In genomic region chr17:46495486-46495885, GRCm38 (mm10) we compare ENCODE assay signal across 35 mouse cellular contexts. TPM values are rescaled to one million over a fixed set of nuclear protein-coding genes. Genes with fewer than 3 reads are reported as not detected.
DNase-seq lines count a peak whose midpoint lies in the region; ATAC-seq lines count a peak whose summit lies in the region.
"Had no signal": no experiment of that assay in that cellular context is flagged by ENCODE, and none has a peak within 500 bp of the region (broad histone marks: within the 10 kb centered on the region; RNA-seq: fewer than 3 reads in every experiment).

No protein-coding gene starts in this region.

- no peak overlapping the region for H3K4me3 ChIP-seq in hindbrain, embryonic 15.5 days
- H3K4me3 ChIP-seq in hindbrain, embryonic 11.5 days (ENCODE audit: low read depth, low read length), result no peak overlapping the region
- no peak overlapping the region for H3K4me3 ChIP-seq in neural tube, embryonic 15.5 days (replicated peaks)
- H3K4me3 ChIP-seq: embryonic facial prominence, embryonic 13.5 days; gastrocnemius, adult 2 months; heart, embryonic 12.5 days; liver, embryonic 13.5 days; midbrain, embryonic 13.5 days had no signal

- H3K4me1 ChIP-seq in hindbrain, embryonic 15.5 days (replicated peaks), result peaks cover 6% of the 10 kb centered on the region
- 0 out of 2 replicates have a peak, but pooled peaks cover 2% of the 10 kb centered on the region for H3K4me1 ChIP-seq in hindbrain, embryonic 11.5 days (replicated peaks; ENCODE audit: control insufficient read depth, insufficient read depth, low read length)
- peaks cover 7% of the 10 kb centered on the region for H3K4me1 ChIP-seq in neural tube, embryonic 15.5 days

- intact Hi-C loops in left cerebral cortex, postnatal 4 days (cut with DNase I), result no loop called here
- intact Hi-C loops in left cerebral cortex, postnatal 36 days (cut with DNase I), result no loop called here

- H3K27me3 ChIP-seq in hindbrain, embryonic 15.5 days, result peaks cover 5% of the 10 kb centered on the region; the same call in 1 of the 2 replicates
- H3K27me3 ChIP-seq in hindbrain, embryonic 11.5 days (ENCODE audit: control insufficient read depth, insufficient read depth, low read length), result no peaks in the 10 kb centered on the region; the same call in 1 of the 2 replicates
- peaks cover 10% of the 10 kb centered on the region; the same call in 1 of the 2 replicates for H3K27me3 ChIP-seq in neural tube, embryonic 15.5 days (replicated peaks)

- no peak overlapping the region for H3K9ac ChIP-seq in hindbrain, embryonic 15.5 days
- no peak overlapping the region for H3K9ac ChIP-seq in hindbrain, embryonic 11.5 days (ENCODE audit: low read depth, low read length)
- H3K9ac ChIP-seq in neural tube, embryonic 15.5 days (replicated peaks), result no peak overlapping the region
- H3K9ac ChIP-seq: embryonic facial prominence, embryonic 13.5 days; heart, embryonic 12.5 days; liver, embryonic 13.5 days; midbrain, embryonic 13.5 days had no signal

- DNase-seq in hindbrain, embryonic 11.5 days (ENCODE audit: low spot score), result no peak
- DNase-seq in left cerebral cortex, postnatal 4 days, result peak; percentile 34
- no peak for DNase-seq in left cerebral cortex, postnatal 36 days (ENCODE audit: low spot score in 2 of 2)
- peak; percentile 36 for DNase-seq in A20 (ENCODE audit: low read depth, low spot score)
- DNase-seq in lung, postnatal 10 days, result peak; percentile 63
- DNase-seq in adrenal gland, postnatal 25 days, result no peak
- DNase-seq: adrenal gland, adult 8-10 months; cerebellum, adult 11 months; cerebellum, adult 9-11 months; gastrocnemius, adult 2 months; heart, adult 2 months; heart, postnatal 4 days; kidney, adult 18-20 months; liver, embryonic 13.5 days; retina, postnatal 1 day; right cerebral cortex, postnatal 14 days; thymus, postnatal 4 days had no signal

- WGBS in hindbrain, embryonic 15.5 days, result 73% methylated on average over 5 of the region's 5 CpGs
- WGBS in hindbrain, embryonic 11.5 days, result 89% methylated on average over 5 of the region's 5 CpGs
- 76% methylated on average over 5 of the region's 5 CpGs for WGBS in neural tube, embryonic 15.5 days

- 0 out of 2 replicates have a peak, but pooled peaks have one; percentile 17 for ATAC-seq in hindbrain, embryonic 15.5 days (ENCODE audit: low FRiP score, low read depth)
- ATAC-seq in hindbrain, embryonic 11.5 days (ENCODE audit: low FRiP score), result no peak
- no peak for ATAC-seq in neural tube, embryonic 15.5 days (ENCODE audit: low FRiP score)
- ATAC-seq: CD4-positive, CD25-positive, alpha-beta regulatory T cell, adult 4 months had no signal

- H3K9me3 ChIP-seq in hindbrain, embryonic 15.5 days, result no peaks in the 10 kb centered on the region
- H3K9me3 ChIP-seq in hindbrain, embryonic 11.5 days (ENCODE audit: control insufficient read depth, low read length), result no peaks in the 10 kb centered on the region
- no peaks in the 10 kb centered on the region for H3K9me3 ChIP-seq in neural tube, embryonic 15.5 days (replicated peaks)
- H3K9me3 ChIP-seq: embryonic facial prominence, embryonic 13.5 days; heart, embryonic 12.5 days; liver, embryonic 13.5 days; midbrain, embryonic 13.5 days had no signal

- no peak overlapping the region for H3K27ac ChIP-seq in hindbrain, embryonic 15.5 days (replicated peaks)
- no peak overlapping the region for H3K27ac ChIP-seq in hindbrain, embryonic 11.5 days (ENCODE audit: low read depth, low read length)
- no peak overlapping the region for H3K27ac ChIP-seq in neural tube, embryonic 15.5 days (replicated peaks)
- H3K27ac ChIP-seq: embryonic facial prominence, embryonic 13.5 days; gastrocnemius, adult 2 months; heart, adult 2 months; kidney, postnatal 0 days; liver, embryonic 13.5 days; midbrain, embryonic 13.5 days had no signal

- peaks cover 3% of the 10 kb centered on the region for H3K36me3 ChIP-seq in hindbrain, embryonic 15.5 days
- H3K36me3 ChIP-seq in hindbrain, embryonic 11.5 days (ENCODE audit: control insufficient read depth, insufficient read depth, low read length), result no peaks in the 10 kb centered on the region
- H3K36me3 ChIP-seq in neural tube, embryonic 15.5 days, result 0 out of 2 replicates have a peak, but pooled peaks cover 12% of the 10 kb centered on the region

- H3K4me2 ChIP-seq in hindbrain, embryonic 15.5 days, result no peak overlapping the region
- no peak overlapping the region for H3K4me2 ChIP-seq in hindbrain, embryonic 11.5 days (replicated peaks; ENCODE audit: low read depth, low read length)
- H3K4me2 ChIP-seq in neural tube, embryonic 15.5 days, result no peak overlapping the region
- H3K4me2 ChIP-seq: embryonic facial prominence, embryonic 13.5 days; heart, embryonic 12.5 days; liver, embryonic 13.5 days; midbrain, embryonic 13.5 days had no signal

RNA-seq across cellular contexts. Expression of gene Dnph1, which starts 1.0 kb away (rescaled TPM):
- polyA plus RNA-seq in hindbrain, embryonic 15.5 days (2015; fragmentation: Nextera tagmentation; extraction: Ambion mirVana), result 21.8 and 22.4 TPM in 2 replicates
- polyA plus RNA-seq in hindbrain, embryonic 11.5 days (2014; fragmentation: Nextera tagmentation; extraction: Ambion mirVana), result 59.7 and 64.7 TPM in 2 replicates
- total RNA-seq in left cerebral cortex, postnatal 4 days (2021), result 1 to 10 TPM; 6.0 to 7.1 TPM
- total RNA-seq in left cerebral cortex, postnatal 36 days (2021), result 1 to 10 TPM; 3.5 to 5.4 TPM
- 13.6 and 22.7 TPM in 2 replicates for polyA plus RNA-seq in neural tube, embryonic 15.5 days (2015; fragmentation: Nextera tagmentation; extraction: Ambion mirVana)
- 5.3 and 8.4 TPM in 2 replicates for total RNA-seq in adrenal gland, postnatal 25 days (2021)
- total RNA-seq: monocyte, adult 5-6 weeks had no signal

RNA-seq across cellular contexts. Expression of gene Ttbk1, which starts 8.0 kb away (rescaled TPM):
- 8.6 and 8.9 TPM in 2 replicates for polyA plus RNA-seq in hindbrain, embryonic 15.5 days (2015; fragmentation: Nextera tagmentation; extraction: Ambion mirVana)
- 2.3 and 2.4 TPM in 2 replicates for polyA plus RNA-seq in hindbrain, embryonic 11.5 days (2014; fragmentation: Nextera tagmentation; extraction: Ambion mirVana)
- total RNA-seq in left cerebral cortex, postnatal 4 days (2021), result 10 to 100 TPM; 86.7 to 88.6 TPM
- total RNA-seq in left cerebral cortex, postnatal 36 days (2021), result 100 to 1,000 TPM; 126 to 139 TPM
- 5.5 and 7.8 TPM in 2 replicates for polyA plus RNA-seq in neural tube, embryonic 15.5 days (2015; fragmentation: Nextera tagmentation; extraction: Ambion mirVana)
- 0.52 and 0.55 TPM in 2 replicates for total RNA-seq in adrenal gland, postnatal 25 days (2021)
- total RNA-seq: common myeloid progenitor, adult 5-6 weeks had no signal

RNA-seq across cellular contexts. Expression of gene Cul9, which starts 50.7 kb away (rescaled TPM):
- polyA plus RNA-seq in hindbrain, embryonic 15.5 days (2015; fragmentation: Nextera tagmentation; extraction: Ambion mirVana), result 21.0 and 26.5 TPM in 2 replicates
- polyA plus RNA-seq in hindbrain, embryonic 11.5 days (2014; fragmentation: Nextera tagmentation; extraction: Ambion mirVana), result 4.7 and 4.8 TPM in 2 replicates
- total RNA-seq in left cerebral cortex, postnatal 4 days (2021), result 10 to 100 TPM; 48.0 to 49.9 TPM
- total RNA-seq in left cerebral cortex, postnatal 36 days (2021), result 10 to 100 TPM; 58.8 to 76.6 TPM
- polyA plus RNA-seq in neural tube, embryonic 15.5 days (2015; fragmentation: Nextera tagmentation; extraction: Ambion mirVana), result 17.3 and 22.6 TPM in 2 replicates
- 21.1 and 32.5 TPM in 2 replicates for total RNA-seq in adrenal gland, postnatal 25 days (2021)

RNA-seq across cellular contexts. Expression of gene Slc22a7, which starts 57.2 kb away (rescaled TPM):
- 0.10 TPM in 1 of 2 replicates, not detected in the other for polyA plus RNA-seq in hindbrain, embryonic 15.5 days (2015; fragmentation: Nextera tagmentation; extraction: Ambion mirVana)
- not detected in 2 replicates for polyA plus RNA-seq in hindbrain, embryonic 11.5 days (2014; fragmentation: Nextera tagmentation; extraction: Ambion mirVana)
- total RNA-seq in left cerebral cortex, postnatal 4 days (2021), result under 1 TPM; 0.28 to 0.62 TPM
- under 1 TPM in 1 of 2 experiments, not detected in 1; 0.20 TPM for total RNA-seq in left cerebral cortex, postnatal 36 days (2021)
- polyA plus RNA-seq in neural tube, embryonic 15.5 days (2015; fragmentation: Nextera tagmentation; extraction: Ambion mirVana), result 1.3 TPM in 1 of 2 replicates, not detected in the other
- total RNA-seq in adrenal gland, postnatal 25 days (2021), result not detected in 2 replicates
- total RNA-seq: adrenal gland, adult 8-10 months; common myeloid progenitor, adult 5-6 weeks; gastrocnemius, adult 2 months; heart, adult 2 months; heart, postnatal 4 days; megakaryocyte progenitor cell, adult 5-6 weeks; monocyte, adult 5-6 weeks had no signal
- polyA plus RNA-seq: CD4-positive, CD25-positive, alpha-beta regulatory T cell, adult 4 months; embryonic facial prominence, embryonic 13.5 days; forebrain, embryonic 11.5 days; forebrain, embryonic 16.5 days; heart, adult 2 months; heart, embryonic 12.5 days; heart, postnatal 0 days; intestine, embryonic 14.5 days; limb, embryonic 14.5 days; liver, embryonic 13.5 days; midbrain, embryonic 13.5 days; neural tube, embryonic 14.5 days; small intestine, adult 2 months; stomach, embryonic 14.5 days had no signal

Comparison
In these comparisons a context has a peak if more than half of its experiments do, and no peak if none do; other contexts are left out.
1. DNase-seq: peak in left cerebral cortex, postnatal 4 days (single experiment), A20 (single experiment) and lung, postnatal 10 days (single experiment); none in hindbrain, embryonic 11.5 days (single experiment), left cerebral cortex, postnatal 36 days (0 of 2) and adrenal gland, postnatal 25 days (single experiment).
2. RNA of gene Ttbk1, which starts 8.0 kb away (total RNA-seq): 126 to 139 TPM in left cerebral cortex, postnatal 36 days and 86.7 to 88.6 TPM in left cerebral cortex, postnatal 4 days; 0.52 to 0.55 TPM in adrenal gland, postnatal 25 days; every median in the first group is over 10 times any median in the second.